Mouse (Mus musculus): ENCODE data around the gene Rps6ka2. TPM values are rescaled to one million over a fixed set of nuclear protein-coding genes. Genes with fewer than 3 reads are reported as not detected.
"Not testable (repeated sequence)": the region's sequence is repeated elsewhere in the genome, so short reads cannot be mapped to it uniquely, and the experiment has no call there.

The Rps6ka2 gene
- total and polyA plus RNA-seq, 2 experiments from 2014 or later: 16.8 to 40.7 TPM

DNA sequence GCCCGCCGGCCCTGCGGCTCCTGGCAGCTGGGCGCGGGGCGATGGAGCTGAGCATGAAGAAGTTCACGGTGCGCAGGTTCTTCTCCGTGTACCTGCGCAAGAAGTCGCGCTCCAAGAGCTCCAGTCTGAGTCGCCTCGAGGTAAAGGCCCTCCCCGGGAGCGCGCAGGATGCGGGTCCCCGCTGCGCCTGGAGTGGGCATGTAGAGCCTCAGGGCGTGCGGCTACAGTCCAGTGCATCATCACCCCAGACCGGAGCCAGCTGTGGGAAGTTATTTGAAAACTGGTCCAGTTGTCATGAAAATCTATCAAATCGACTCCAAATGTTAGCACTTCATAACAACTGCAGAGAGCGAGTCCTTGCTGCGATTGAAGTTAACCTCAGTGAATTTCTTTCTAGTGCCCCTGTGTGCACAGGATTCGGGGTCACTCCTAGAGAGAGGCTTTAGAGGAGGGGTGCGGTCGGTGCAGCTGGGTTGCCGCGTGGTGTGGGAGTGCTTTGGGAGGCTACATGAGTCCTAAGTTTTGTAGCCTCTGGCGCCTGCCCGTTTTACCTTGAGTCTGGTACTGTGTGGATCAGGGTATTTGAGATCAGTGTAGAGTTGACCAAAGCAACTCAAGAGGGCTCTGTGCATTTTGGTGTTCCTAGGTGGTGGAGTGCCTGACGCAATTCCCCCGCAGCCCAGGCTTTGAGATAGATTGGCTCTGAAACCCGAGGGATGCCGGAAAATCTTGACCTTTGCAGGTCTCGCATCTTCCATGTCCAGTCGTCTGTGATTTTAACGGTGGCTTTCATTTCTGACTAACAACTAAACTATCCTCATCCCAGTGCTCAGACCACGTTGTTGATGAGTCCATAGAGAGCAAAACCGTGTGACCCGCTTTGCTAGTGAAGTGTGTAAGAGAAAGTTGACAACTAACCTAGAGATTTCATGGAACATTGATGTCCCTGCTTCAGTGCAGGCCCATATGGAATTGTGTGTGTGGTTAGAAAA lies 685 bp downstream of the Rps6ka2 start:
- no peak for TF ChIP-seq CTCF (IDR thresholded peaks at IDR 0.05; ENCODE audit: low read depth)
- Histone ChIP-seq H3K4me2 (ENCODE audit: low read depth) (peak overlapping the region; percentile 81), H3K4me1 (ENCODE audit: insufficient read depth) (peaks cover 11% of the 10 kb centered on the region), H3K27me3 (ENCODE audit: insufficient read depth, low read length) (no peaks in the 10 kb centered on the region), H3K9ac (peak overlapping the region; percentile 82), H3K27ac (ENCODE audit: low read depth, low read length) (peak overlapping the region; percentile 79), H3K4me3 (ENCODE audit: low read depth, low read length) (peak overlapping the region; percentile 81), H3K36me3 (ENCODE audit: insufficient read depth) (no peaks in the 10 kb centered on the region), H3K9me3 (ENCODE audit: low read length) (no peaks in the 10 kb centered on the region)
- DNase-seq (no peak), ATAC-seq (no peak; the same call in 1 of the 2 replicates)
- WGBS: 5% methylated on average over 43 of the region's 43 CpGs

DNA sequence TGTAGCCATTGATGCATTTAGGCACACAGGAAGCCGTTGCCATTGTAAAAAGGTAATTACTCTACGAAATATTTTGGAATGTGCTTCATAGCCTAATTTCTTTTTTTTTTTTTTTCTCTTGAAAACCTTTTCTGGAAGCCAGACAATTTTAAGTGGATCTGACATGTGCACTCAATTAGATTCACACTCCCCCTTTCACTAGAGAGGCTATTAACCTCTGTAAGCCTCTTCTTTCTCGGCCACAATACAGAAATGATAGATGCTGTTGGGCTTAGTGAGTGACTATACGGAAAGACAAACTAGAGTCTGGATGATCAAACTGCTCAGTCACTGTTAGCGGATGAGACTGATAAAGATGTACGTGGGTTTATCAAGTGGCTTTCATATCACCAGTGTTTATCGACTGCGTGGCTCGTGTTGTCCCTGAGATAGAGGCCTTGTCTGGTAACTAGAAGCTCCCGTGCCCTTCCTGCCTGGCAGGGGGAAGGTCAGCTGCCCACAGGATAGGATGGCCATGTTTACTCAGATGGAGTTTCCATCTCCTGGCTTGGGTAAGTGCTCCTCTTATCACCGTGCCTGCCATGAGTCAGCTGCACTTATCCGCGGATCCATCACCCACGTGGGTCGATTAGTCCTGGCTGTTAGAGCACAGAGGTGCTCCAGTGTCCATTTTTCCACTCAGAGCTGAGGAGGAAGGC lies 3.6 kb downstream of the Rps6ka2 start:
- H3K4me2 ChIP-seq (ENCODE audit: low read depth): no peak overlapping the region
- H3K27ac ChIP-seq (ENCODE audit: low read depth, low read length): no peak overlapping the region
- DNase-seq (no peak), ATAC-seq (no peak)
- peaks cover 11% of the 10 kb centered on the region for H3K4me1 ChIP-seq (ENCODE audit: insufficient read depth)
- no peaks in the 10 kb centered on the region for H3K36me3 ChIP-seq (ENCODE audit: insufficient read depth)
- H3K27me3 ChIP-seq (ENCODE audit: insufficient read depth, low read length): no peaks in the 10 kb centered on the region
- H3K9ac ChIP-seq: no peak overlapping the region
- TF ChIP-seq CTCF (IDR thresholded peaks at IDR 0.05; ENCODE audit: low read depth): no peak
- H3K9me3 ChIP-seq (ENCODE audit: low read length): no peaks in the 10 kb centered on the region
- WGBS: 73% methylated on average over 15 of the region's 15 CpGs
- no peak overlapping the region for H3K4me3 ChIP-seq (ENCODE audit: low read depth, low read length)

DNA sequence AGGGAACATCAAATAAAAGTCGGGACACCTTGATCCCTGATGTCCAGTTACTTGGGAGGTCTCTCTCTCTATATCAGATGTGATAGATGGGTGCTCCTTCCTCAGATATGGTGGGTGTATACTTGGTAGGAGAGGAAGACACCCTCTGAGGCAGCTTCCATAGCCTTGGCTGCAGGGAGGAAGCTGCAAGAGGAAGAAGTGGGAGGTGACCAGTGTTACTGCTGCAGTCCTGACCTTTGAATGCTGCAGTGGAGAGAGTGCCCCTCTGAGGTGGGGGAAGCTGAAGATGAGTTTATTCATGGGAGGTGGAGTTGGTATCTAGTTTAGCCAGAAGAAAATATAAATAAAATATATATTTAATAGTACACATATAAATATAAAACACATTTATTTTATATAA lies 5.4 kb downstream of the Rps6ka2 start:
- no peak for ATAC-seq
- no peaks in the 10 kb centered on the region for H3K27me3 ChIP-seq (ENCODE audit: insufficient read depth, low read length)
- no peak for DNase-seq
- H3K4me3 ChIP-seq (ENCODE audit: low read depth, low read length): no peak overlapping the region
- no peak for TF ChIP-seq CTCF (IDR thresholded peaks at IDR 0.05; ENCODE audit: low read depth)
- WGBS: 93% methylated on average over 1 of the region's 1 CpGs
- H3K27ac ChIP-seq (ENCODE audit: low read depth, low read length): no peak overlapping the region
- no peaks in the 10 kb centered on the region for H3K36me3 ChIP-seq (ENCODE audit: insufficient read depth)
- 0 out of 2 replicates have a peak, but pooled peaks cover 6% of the 10 kb centered on the region for H3K4me1 ChIP-seq (ENCODE audit: insufficient read depth)
- H3K4me2 ChIP-seq (ENCODE audit: low read depth): no peak overlapping the region
- H3K9me3 ChIP-seq (ENCODE audit: low read length): no peaks in the 10 kb centered on the region
- no peak overlapping the region for H3K9ac ChIP-seq

GRCm38 (mm10) chr17:7176394-7176793 lies 6.5 kb downstream of the Rps6ka2 start:
- H3K9ac ChIP-seq: no peak overlapping the region
- no peak for ATAC-seq
- no peak for DNase-seq
- TF ChIP-seq CTCF (IDR thresholded peaks at IDR 0.05; ENCODE audit: low read depth): no peak
- no peak overlapping the region for H3K4me3 ChIP-seq (ENCODE audit: low read depth, low read length)
- H3K36me3 ChIP-seq (ENCODE audit: insufficient read depth): no peaks in the 10 kb centered on the region
- H3K27ac ChIP-seq (ENCODE audit: low read depth, low read length): no peak overlapping the region
- no peak overlapping the region for H3K4me2 ChIP-seq (ENCODE audit: low read depth)
- no peaks in the 10 kb centered on the region for H3K27me3 ChIP-seq (ENCODE audit: insufficient read depth, low read length)
- no peaks in the 10 kb centered on the region for H3K9me3 ChIP-seq (ENCODE audit: low read length)
- WGBS: 31% methylated on average over 2 of the region's 2 CpGs
- 0 out of 2 replicates have a peak, but pooled peaks cover under 1% of the 10 kb centered on the region for H3K4me1 ChIP-seq (ENCODE audit: insufficient read depth)

DNA sequence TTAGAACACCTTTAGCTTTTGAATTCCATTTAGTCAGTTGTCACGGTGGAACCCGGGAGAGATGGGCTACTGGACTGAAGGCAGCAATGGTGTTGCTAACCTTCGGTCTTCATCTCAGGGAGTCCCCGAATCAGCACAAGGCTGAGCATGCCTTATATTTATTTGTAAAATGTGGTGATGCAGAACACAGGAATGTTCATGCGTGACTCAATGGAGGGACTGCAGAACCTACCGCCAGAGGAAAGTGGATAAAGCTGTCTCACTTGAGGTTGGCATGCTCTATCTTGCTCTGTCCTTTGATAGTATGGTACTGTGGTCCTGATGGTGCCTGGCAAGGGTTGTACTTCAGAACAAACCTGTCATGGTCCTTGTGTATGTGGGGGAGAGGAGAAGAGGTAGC lies 8.3 kb downstream of the Rps6ka2 start:
- no peaks in the 10 kb centered on the region for H3K27me3 ChIP-seq (ENCODE audit: insufficient read depth, low read length)
- no peak overlapping the region for H3K4me2 ChIP-seq (ENCODE audit: low read depth)
- DNase-seq: no peak
- TF ChIP-seq CTCF (IDR thresholded peaks at IDR 0.05; ENCODE audit: low read depth): no peak
- H3K36me3 ChIP-seq (ENCODE audit: insufficient read depth): no peaks in the 10 kb centered on the region
- H3K4me3 ChIP-seq (ENCODE audit: low read depth, low read length): no peak overlapping the region
- no peaks in the 10 kb centered on the region for H3K4me1 ChIP-seq (ENCODE audit: insufficient read depth)
- 95% methylated on average over 6 of the region's 6 CpGs for WGBS
- no peak for ATAC-seq
- H3K27ac ChIP-seq (ENCODE audit: low read depth, low read length): no peak overlapping the region
- H3K9ac ChIP-seq: no peak overlapping the region
- H3K9me3 ChIP-seq (ENCODE audit: low read length): no peaks in the 10 kb centered on the region

DNA sequence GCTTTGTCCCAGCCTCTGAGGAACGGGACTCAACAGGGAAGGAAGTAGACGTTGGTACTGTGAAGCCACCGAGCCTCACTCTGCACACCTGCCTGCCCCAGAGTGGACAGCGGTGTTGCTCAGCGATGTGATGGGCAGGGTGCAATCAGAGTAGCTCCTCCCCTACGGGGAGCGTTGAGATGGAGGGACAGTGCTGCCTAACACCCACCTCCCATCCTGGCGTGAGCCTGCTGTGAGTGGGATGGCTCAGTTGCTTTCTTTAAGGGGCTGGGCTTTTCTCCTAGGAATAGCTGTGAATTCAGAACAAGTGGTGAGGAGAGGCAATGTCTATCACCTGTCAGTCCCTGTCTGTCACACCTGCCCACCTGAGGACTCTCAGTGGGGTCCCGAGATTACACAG lies 12.3 kb downstream of the Rps6ka2 start:
- no peak overlapping the region for H3K4me2 ChIP-seq (ENCODE audit: low read depth)
- H3K4me1 ChIP-seq (ENCODE audit: insufficient read depth): no peaks in the 10 kb centered on the region
- no peaks in the 10 kb centered on the region for H3K36me3 ChIP-seq (ENCODE audit: insufficient read depth)
- DNase-seq (no peak), ATAC-seq (no peak)
- no peaks in the 10 kb centered on the region for H3K9me3 ChIP-seq (ENCODE audit: low read length)
- H3K27ac ChIP-seq (ENCODE audit: low read depth, low read length): no peak overlapping the region
- no peak overlapping the region for H3K4me3 ChIP-seq (ENCODE audit: low read depth, low read length)
- H3K27me3 ChIP-seq (ENCODE audit: insufficient read depth, low read length): no peaks in the 10 kb centered on the region
- TF ChIP-seq CTCF (IDR thresholded peaks at IDR 0.05; ENCODE audit: low read depth): no peak
- WGBS: 78% methylated on average over 9 of the region's 9 CpGs
- no peak overlapping the region for H3K9ac ChIP-seq

GRCm38 (mm10) chr17:7187037-7187436 lies 17.1 kb downstream of the Rps6ka2 start:
- H3K4me3 ChIP-seq (ENCODE audit: low read depth, low read length); ATAC-seq; H3K27me3 ChIP-seq (ENCODE audit: insufficient read depth, low read length); H3K36me3 ChIP-seq (ENCODE audit: insufficient read depth); DNase-seq; H3K4me2 ChIP-seq (ENCODE audit: low read depth); H3K9me3 ChIP-seq (ENCODE audit: low read length); H3K9ac ChIP-seq; H3K27ac ChIP-seq (ENCODE audit: low read depth, low read length); H3K4me1 ChIP-seq (ENCODE audit: insufficient read depth): not testable (repeated sequence)
- 91% methylated on average over 1 of the region's 1 CpGs for WGBS
